Mouse (Mus musculus) kidney, embryonic 14.5 days (tissue): Measurements from ENCODE around the gene Lrrc3. TPM values are rescaled to one million over a fixed set of nuclear protein-coding genes. Genes with fewer than 3 reads are reported as not detected.
"Not testable (repeated sequence)": the region's sequence is repeated elsewhere in the genome, so short reads cannot be mapped to it uniquely, and the experiment has no call there.

ENCODE experiments used
- ATAC-seq: fragments of 200-750 bp; cut with Nextera tagmentation; 2 replicates; pipeline ENCODE4 v1.8.0; 2017; ENCODE audit warnings: moderate number of reproducible peaks, mild to moderate bottlenecking, moderate TSS enrichment, moderate library complexity; ENCODE audit not compliant: low FRiP score, low TSS enrichment
- H3K27ac ChIP-seq: fragments of 300-500 bp; sonication (generic); 2 replicates; pipeline ENCODE4 v1.5.1; 2014; ENCODE audit warnings: low read depth, mild to moderate bottlenecking, low read length, moderate library complexity, mixed read lengths
- H3K27me3 ChIP-seq: fragments of 300-500 bp; sonication (generic); 2 replicates; pipeline ENCODE4 v1.6.1; 2014; ENCODE audit warnings: mild to moderate bottlenecking, low read length; ENCODE audit not compliant: control insufficient read depth, insufficient read depth
- H3K36me3 ChIP-seq: fragments of 300-500 bp; sonication (generic); 2 replicates; pipeline ENCODE4 v1.6.1; 2014; ENCODE audit warnings: low read length, mixed read lengths; ENCODE audit not compliant: control insufficient read depth, insufficient read depth
- H3K4me1 ChIP-seq: fragments of 300-500 bp; sonication (generic); 2 replicates; pipeline ENCODE4 v1.6.1; 2014; ENCODE audit warnings: low read length, mixed read lengths; ENCODE audit not compliant: control insufficient read depth, insufficient read depth
- H3K4me2 ChIP-seq: fragments of 300-500 bp; sonication (generic); replicated peaks from 2 replicates; pipeline ENCODE4 v1.6.1; 2014; ENCODE audit warnings: low read depth, mild to moderate bottlenecking, low read length
- H3K4me3 ChIP-seq: fragments of 300-500 bp; sonication (generic); 2 replicates; pipeline ENCODE4 v1.5.1; 2014; ENCODE audit warnings: mild to moderate bottlenecking, low read length
- H3K9ac ChIP-seq: fragments of 300-500 bp; sonication (generic); 2 replicates; pipeline ENCODE4 v1.6.1; 2014; ENCODE audit warnings: low read depth, mild to moderate bottlenecking, low read length, moderate library complexity
- H3K9me3 ChIP-seq: fragments of 300-500 bp; sonication (generic); 2 replicates; pipeline ENCODE4 v1.6.1; 2016; ENCODE audit warnings: low read length; ENCODE audit not compliant: control insufficient read depth
- WGBS: fragments of 180-500 bp; shearing (Covaris S2); extraction: QIAGEN DNeasy Blood & Tissue Kit; methylation state at CpG from one replicate; pipeline ENCODE4 v1.1.7; 2014; 5-methylcytosine and 5-hydroxymethylcytosine counted together
- polyA plus RNA-seq: library from polyadenylated mRNA; unstranded; fragments of >200 nt; fragmentation: Nextera tagmentation; extraction: Ambion mirVana; gene quantifications from 2 replicates; pipeline ENCODE4 v1.2.1, GENCODE M21; 2014

Lrrc3 gene
- 2.2 and 3.3 TPM in 2 replicates for polyA plus RNA-seq

- WGBS = 1% methylated on average over 45 of the region's 46 CpGs
- H3K4me3 ChIP-seq = peak within 1 kb of the TSS; percentile 61
- H3K9ac ChIP-seq = peak within 1 kb of the TSS; percentile 64; the same call in 1 of the 2 replicates
- H3K9me3 ChIP-seq = no peaks in the 10 kb centered on the region
- ATAC-seq = peak; percentile 87
- H3K4me2 ChIP-seq = peak within 1 kb of the TSS; percentile 90
- 0 out of 2 replicates have a peak, but pooled peaks cover 5% of the 10 kb centered on the region for H3K4me1 ChIP-seq
- H3K27ac ChIP-seq = no peak within 1 kb of the TSS
- no peaks in the 10 kb centered on the region for H3K36me3 ChIP-seq
- 0 out of 2 replicates have a peak, but pooled peaks cover 8% of the 10 kb centered on the region for H3K27me3 ChIP-seq
Observed at GRCm38 (mm10) chr10:77902211-77902893, at the start of gene Lrrc3. Gene Lrrc3 (minus strand): TSS chr10:77902536.

- not testable (repeated sequence) for ATAC-seq, H3K27me3 ChIP-seq, H3K36me3 ChIP-seq, H3K4me2 ChIP-seq, H3K4me3 ChIP-seq, H3K9ac ChIP-seq, H3K4me1 ChIP-seq, H3K27ac ChIP-seq, H3K9me3 ChIP-seq
- WGBS = 93% methylated on average over 8 of the region's 12 CpGs
Observed at GRCm38 (mm10) chr10:77950468-77950867, 48.1 kb upstream of the Lrrc3 start.

- Histone ChIP-seq H3K9ac (no peak overlapping the region), H3K4me1 (no peaks in the 10 kb centered on the region), H3K4me2 (no peak overlapping the region), H3K9me3 (no peaks in the 10 kb centered on the region), H3K27ac (no peak overlapping the region), H3K36me3 (no peaks in the 10 kb centered on the region), H3K27me3 (no peaks in the 10 kb centered on the region), H3K4me3 (no peak overlapping the region)
- no peak for ATAC-seq
- WGBS = 73% methylated on average over 2 of the region's 2 CpGs
Observed at GRCm38 (mm10) chr10:77939685-77940084, 37.3 kb upstream of the Lrrc3 start.

GRCm38 (mm10) chr10:77927375-77927774 lies 25.0 kb upstream of the Lrrc3 start:
- H3K4me2 ChIP-seq = no peak overlapping the region
- WGBS = 86% methylated on average over 10 of the region's 10 CpGs
- H3K4me3 ChIP-seq = no peak overlapping the region
- no peaks in the 10 kb centered on the region for H3K36me3 ChIP-seq
- no peak for ATAC-seq
- no peak overlapping the region for H3K27ac ChIP-seq
- no peak overlapping the region for H3K9ac ChIP-seq
- H3K4me1 ChIP-seq = no peaks in the 10 kb centered on the region
- H3K9me3 ChIP-seq = no peaks in the 10 kb centered on the region
- no peaks in the 10 kb centered on the region for H3K27me3 ChIP-seq

- Histone ChIP-seq H3K9me3 (no peaks in the 10 kb centered on the region), H3K9ac (no peak overlapping the region), H3K4me2 (no peak overlapping the region), H3K4me1 (no peaks in the 10 kb centered on the region), H3K27ac (no peak overlapping the region), H3K4me3 (no peak overlapping the region), H3K36me3 (no peaks in the 10 kb centered on the region), H3K27me3 (no peaks in the 10 kb centered on the region)
- 50% methylated on average over 7 of the region's 7 CpGs for WGBS
- no peak for ATAC-seq
Observed at GRCm38 (mm10) chr10:77926140-77926539, 23.8 kb upstream of the Lrrc3 start.

- H3K9me3 ChIP-seq = no peaks in the 10 kb centered on the region
- H3K4me3 ChIP-seq = no peak overlapping the region
- no peak overlapping the region for H3K27ac ChIP-seq
- H3K4me2 ChIP-seq = no peak overlapping the region
- no peaks in the 10 kb centered on the region for H3K36me3 ChIP-seq
- whole genome bisulfite sequencing = 61% methylated on average over 4 of the region's 4 CpGs
- H3K27me3 ChIP-seq = no peaks in the 10 kb centered on the region
- ATAC-seq = no peak
- H3K4me1 ChIP-seq = no peaks in the 10 kb centered on the region
- H3K9ac ChIP-seq = no peak overlapping the region
Observed at GRCm38 (mm10) chr10:77922681-77923080, 20.3 kb upstream of the Lrrc3 start.

GRCm38 (mm10) chr10:77921009-77921408 lies 18.7 kb upstream of the Lrrc3 start:
- no peak overlapping the region for H3K4me2 ChIP-seq
- no peaks in the 10 kb centered on the region for H3K36me3 ChIP-seq
- no peak for ATAC-seq
- no peaks in the 10 kb centered on the region for H3K9me3 ChIP-seq
- H3K27ac ChIP-seq = no peak overlapping the region
- H3K4me1 ChIP-seq = no peaks in the 10 kb centered on the region
- WGBS = 76% methylated on average over 5 of the region's 5 CpGs
- H3K4me3 ChIP-seq = no peak overlapping the region
- H3K27me3 ChIP-seq = no peaks in the 10 kb centered on the region
- no peak overlapping the region for H3K9ac ChIP-seq

- Histone ChIP-seq H3K36me3 (no peaks in the 10 kb centered on the region), H3K9ac (no peak overlapping the region), H3K4me2 (no peak overlapping the region), H3K9me3 (no peaks in the 10 kb centered on the region), H3K4me3 (no peak overlapping the region), H3K4me1 (no peaks in the 10 kb centered on the region), H3K27ac (no peak overlapping the region), H3K27me3 (no peaks in the 10 kb centered on the region)
- 70% methylated on average over 8 of the region's 8 CpGs for WGBS
- ATAC-seq = no peak
Observed at GRCm38 (mm10) chr10:77916636-77917335, 14.4 kb upstream of the Lrrc3 start.

GRCm38 (mm10) chr10:77913292-77913691 lies 11.0 kb upstream of the Lrrc3 start:
- ATAC-seq = no peak
- WGBS = 74% methylated on average over 4 of the region's 4 CpGs
- no peaks in the 10 kb centered on the region for H3K36me3 ChIP-seq

More at GRCm38 (mm10) chr10:77913292-77913691, 11.0 kb upstream of the Lrrc3 start:
- Histone ChIP-seq H3K9ac (no peak overlapping the region), H3K4me1 (no peaks in the 10 kb centered on the region), H3K27ac (no peak overlapping the region), H3K9me3 (no peaks in the 10 kb centered on the region), H3K27me3 (no peaks in the 10 kb centered on the region), H3K4me3 (no peak overlapping the region), H3K4me2 (no peak overlapping the region)
